Mouse (Mus musculus): ENCODE measurements around the gene Eif2a.
"Not testable (repeated sequence)": the region's sequence is repeated elsewhere in the genome, so short reads cannot be mapped to it uniquely, and the experiment has no call there.

Eif2a gene

DNA sequence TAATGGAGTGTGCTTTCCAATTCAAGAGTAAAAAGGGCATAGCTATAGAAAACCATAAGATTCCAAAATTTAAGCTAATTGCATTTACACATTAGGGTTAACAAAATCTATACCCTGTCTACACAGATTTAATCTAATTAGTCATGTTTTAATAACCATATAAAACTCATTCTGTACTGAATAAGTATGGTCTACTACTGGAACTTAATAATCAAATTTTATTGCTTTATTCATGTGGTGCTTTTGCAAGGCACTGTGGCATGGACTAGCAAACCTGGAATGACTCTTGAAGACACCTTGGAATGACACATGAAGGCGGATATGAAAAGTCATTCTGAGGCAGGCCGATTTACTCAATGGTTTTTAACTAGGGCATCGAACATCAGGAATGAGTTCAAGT is 2.2 kb upstream of the Eif2a start:
- DNase-seq: no peak

DNA sequence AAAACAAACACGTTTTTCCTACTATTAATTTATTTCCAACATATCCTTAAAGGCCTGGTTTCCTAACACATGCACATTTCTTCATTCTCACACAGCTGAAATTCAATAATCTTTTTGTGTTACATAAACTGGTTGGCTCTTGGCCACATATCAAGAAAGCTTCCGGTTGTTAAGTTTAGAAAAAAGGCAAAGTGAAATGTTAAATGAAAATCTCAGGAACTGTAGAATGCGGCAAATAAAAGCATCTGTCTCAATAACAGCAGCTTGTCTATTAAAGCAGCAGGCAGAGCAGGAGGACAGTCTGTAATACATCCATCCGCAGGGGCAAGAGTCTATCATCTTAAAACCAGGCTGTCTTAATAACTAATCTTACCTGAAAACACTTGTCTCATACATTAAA is 1.4 kb upstream of the Eif2a start:
- DNase-seq: no peak

DNA sequence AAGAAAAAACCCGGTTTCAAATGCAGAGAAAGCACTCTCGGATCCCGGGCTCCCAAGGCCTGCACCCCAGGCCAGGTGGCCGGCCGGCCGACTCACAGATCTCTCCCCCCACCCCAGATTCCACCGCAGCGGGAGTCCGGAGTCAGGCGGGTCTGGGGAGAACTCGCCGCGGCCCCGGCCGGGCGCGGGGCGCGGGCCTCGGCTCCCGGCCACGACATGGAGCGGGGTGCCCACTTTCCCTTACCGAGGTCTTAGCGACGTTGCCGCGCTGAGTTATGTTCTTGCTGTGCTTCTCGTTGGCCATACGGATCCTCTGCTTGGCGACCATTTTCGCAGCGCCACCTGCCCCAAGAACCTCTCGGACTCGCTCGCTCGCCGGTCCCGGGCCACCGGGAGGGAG is 455 bp upstream of the Eif2a start:
- no peak for DNase-seq

DNA sequence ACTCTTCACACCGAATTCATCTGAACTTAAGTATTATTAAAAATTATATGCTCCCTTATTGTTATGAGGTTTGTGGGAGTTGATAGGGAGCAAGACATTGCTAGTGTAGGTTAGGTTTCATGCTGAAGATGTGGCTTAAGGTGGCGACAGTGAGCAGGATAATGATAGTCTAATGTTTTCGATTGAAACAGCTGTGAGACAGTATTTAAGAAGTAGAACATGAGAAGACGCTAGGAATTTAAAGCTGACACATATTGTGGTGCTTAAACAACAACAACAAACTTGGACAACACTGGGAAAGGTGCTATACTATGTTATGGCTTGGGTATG is 752 bp downstream of the Eif2a start:
- no peak for DNase-seq

DNA sequence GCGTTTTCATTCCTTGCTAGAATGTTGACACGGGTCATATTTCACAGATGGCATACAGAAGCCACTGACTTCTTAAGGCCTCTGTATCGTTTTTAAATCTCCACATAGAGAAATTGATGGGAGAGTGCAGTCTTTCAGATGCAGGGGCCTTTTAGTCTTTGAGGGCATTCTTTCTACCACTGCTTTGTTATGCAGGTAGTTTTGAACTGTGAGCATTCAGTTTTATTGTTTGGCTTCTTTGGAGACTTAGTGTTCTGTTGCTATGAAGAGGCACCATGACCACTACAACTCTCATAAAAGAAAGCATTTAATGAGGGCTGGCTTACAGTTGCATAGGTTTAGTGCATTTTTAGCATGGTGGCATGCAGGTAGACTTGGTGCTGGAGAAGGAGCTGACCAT is 11.0 kb downstream of the Eif2a start:
- no peak for DNase-seq

DNA sequence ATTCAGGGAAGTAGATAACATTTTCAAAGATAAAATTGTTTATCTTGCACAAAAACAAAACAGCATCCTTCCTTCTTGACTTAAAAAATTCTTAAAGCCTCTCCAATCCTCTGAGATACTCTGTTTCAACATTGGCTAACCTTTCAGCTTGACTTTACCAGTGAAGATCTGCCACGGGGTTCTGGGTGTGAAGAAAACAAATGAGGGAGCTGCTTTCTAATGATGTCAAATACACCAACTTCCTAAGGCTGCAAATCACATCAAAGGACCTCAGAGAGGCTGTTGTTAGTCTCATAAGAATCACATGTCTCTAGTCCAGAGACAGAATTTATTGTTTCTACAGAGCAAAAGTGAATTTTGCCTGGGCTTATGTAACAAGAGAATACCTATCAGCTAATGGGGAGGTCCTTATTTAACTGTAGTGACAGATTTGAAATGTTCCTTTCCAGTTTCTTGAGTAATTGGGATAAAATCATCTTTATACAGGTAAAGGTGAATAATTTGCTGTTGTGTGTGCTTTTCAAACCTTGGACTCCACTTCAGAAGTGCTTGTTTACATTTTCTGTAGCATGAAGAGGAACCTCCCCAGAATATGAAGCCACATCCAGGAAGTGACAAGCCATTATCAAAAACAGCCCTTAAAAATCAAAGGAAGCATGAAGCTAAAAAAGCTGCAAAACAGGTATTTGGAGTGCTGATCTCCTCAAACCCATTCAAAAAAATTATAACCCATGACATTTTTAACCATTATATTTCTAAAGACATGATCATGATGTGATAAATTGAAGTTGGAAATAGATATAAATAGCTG is 26.6 kb downstream of the Eif2a start:
- no peak for DNase-seq

DNA sequence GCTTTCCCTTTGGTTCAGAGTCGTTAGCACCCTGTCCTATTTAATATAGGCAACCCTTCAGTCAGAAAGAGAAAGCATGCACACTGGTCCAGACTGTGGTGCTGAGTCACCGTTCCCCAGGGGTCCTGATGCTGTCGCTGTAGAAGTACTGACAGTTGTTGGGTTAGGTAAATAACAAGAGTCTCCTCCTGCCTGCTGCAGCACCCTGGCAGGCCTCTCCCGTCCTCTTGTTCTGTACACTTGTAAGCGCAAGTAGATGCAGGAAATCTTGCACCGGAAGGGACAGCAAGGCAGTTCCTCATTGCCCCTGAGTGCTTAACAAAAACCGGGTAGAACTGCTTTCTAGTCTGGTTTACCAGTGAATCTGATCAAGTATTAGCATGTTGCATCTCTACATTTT is 31.0 kb downstream of the Eif2a start:
- DNase-seq: no peak

DNA sequence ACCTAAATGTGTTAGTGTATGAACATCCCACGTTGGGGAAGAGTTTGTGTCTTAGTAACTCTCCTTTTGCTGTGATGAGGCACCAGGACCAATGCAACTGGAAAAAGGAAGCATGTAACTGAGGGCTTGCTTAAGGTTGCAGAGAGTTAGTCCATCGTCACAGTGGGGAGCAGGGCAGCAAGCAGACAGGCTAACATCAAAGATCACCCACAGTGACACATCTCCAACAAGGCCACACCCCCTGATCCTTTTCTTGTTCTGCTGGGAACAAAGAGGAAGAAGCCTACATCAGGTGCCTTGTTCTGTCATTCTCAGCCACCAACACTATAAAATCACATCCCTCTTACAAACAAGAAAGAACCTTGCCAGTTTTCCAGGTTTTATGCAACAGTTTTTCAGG is 34.3 kb downstream of the Eif2a start:
- no peak for DNase-seq

DNA sequence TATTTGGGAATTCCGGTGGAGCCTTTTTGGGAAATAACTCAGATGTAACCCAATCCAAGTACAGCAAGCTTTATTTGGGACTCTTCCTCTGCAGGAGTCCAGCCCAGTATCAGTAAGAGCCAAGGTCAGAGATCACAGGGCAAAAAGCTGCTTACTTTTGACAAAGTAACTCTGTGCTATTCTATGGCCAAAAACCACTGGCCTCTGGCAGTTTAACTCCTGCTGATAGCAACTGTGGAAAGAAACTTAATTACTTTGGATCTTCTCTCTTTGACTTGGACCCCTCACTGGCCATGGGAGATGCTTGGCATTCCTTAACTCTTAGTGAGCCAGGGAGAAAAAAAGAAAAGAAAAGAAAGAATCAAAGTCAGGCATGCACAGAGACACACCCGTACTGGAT is 35.8 kb downstream of the Eif2a start:
- no peak for DNase-seq

DNA sequence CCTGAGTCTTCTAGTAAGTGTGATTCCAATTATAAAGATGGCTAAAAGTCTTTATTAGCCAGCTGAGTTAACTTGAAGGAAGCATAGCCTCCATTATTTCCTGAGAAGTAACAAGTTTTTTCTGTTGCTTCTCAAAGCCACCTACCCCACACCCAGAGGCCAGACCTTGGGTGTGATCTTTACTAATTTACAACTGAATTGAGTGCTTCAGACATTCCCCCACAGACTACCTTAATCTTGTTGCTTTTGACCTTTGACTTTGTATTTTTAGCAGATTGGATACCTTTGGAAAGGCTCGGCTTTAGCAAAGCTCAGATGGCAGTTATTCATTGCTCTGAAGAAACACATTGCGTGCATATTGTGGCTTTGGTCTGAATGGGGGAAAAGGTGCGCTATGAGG is 45.2 kb downstream of the Eif2a start:
- no peak for DNase-seq

DNA sequence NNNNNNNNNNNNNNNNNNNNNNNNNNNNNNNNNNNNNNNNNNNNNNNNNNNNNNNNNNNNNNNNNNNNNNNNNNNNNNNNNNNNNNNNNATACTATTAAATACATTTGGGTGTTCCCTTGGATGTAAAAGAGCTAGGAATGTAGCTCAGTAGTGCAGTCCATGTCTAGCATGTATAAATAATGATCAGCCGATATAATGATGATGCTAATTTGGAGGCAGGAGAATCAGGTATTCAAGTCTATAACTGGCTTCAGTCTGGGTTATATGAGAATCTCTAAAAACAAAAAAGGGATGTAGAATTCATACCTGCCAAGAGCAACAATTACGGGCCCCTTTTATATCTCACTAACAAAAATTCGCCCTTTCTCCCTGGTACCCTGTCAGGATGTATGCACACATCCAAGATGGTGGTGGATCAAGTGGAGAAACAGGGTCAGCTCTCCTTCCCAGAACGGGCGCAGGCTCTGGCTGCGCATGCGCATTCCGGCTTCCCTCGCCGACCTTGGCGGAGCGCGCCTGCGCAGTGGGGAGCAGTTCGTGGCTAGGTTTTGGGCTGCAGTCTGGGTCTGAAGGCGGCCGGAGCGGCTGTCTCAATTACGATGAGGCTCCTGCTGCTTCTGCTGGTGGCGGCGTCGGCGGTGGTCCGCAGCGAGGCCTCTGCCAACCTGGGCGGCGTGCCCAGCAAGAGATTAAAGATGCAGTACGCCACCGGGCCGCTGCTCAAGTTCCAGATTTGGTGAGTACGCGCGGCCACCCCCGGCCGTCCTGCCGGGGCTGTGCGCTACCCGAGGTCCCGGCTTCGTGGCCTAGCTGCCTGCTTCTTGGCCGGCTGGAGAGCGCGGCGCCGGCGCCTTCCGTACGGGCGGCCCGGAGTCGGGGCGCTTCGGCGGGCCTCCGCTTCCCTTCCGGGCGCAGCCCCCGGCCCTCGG is 50.8 kb downstream of the Eif2a start, which contains the start of gene Selenot:
Selenot (plus strand) TSS at position 500 of the 930 bp plus-strand sequence.
- DNase-seq: peak; percentile 96

DNA sequence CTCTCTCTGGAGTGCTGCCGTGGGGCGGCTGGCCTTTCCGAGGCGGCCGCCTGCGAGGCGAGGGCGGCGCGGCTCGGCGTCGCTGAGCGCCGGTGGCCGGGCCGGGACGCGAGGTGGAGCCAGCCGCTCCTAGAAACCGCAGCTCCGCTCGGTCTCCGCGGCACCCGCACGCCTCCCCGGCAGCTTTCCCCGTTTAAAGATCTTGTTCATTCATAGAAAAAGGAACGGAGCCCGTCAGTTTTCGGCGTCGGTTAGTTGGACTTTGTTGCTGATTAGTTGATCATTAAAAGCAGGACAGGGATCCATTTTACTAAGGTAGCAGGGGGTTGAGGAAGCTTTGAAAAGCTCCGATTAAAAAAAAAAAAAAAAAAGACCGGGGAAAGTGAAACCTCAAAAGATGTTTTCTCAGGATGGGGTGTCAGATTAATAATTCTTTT is 51.5 kb downstream of the Eif2a start:
- peak; percentile 43 for DNase-seq

DNA sequence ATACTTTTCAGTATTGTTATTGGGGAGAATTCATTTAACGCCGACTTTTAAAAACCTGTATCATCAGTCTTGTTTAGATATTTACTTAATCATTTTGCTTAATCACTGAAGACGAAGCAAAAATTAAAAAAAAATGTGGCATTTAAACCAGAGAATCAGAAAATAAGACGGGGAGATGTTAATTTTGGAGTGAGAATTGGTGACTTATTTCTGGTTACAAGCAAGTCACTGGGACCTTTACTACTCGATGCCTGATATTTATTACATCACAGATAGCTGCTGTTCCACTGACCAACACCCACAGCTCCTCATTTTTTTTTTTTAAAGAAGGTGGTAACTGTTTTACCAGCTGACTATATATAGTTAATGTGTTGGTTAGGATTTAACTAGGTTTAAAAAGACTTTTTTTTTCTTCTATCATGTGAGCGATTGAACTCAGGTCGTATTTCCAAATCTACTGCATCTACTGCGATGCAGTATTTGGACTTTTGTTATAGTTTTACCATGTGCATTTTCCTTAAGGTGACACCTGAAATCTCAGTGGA is 52.0 kb downstream of the Eif2a start:
- DNase-seq: no peak

DNA sequence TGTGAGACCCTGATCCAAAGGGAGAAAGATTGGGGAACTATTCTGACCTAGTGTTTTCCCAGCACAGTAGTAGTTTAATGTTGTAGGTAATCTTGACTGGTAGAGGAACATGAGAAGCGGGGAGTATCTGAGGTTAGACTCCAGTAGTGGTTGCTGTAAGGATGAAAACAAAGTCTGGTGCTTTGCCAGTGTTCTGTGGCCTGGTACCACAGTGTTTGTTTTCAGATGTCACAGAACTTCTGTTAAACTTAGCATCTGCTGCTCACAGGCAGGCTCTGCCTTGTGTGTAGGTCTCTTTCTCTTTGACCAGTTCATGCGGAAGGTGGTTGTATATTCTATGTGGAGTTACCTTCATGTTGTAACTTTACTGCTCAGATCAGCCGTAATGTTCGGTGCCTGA is 55.9 kb downstream of the Eif2a start:
- DNase-seq: no peak

DNA sequence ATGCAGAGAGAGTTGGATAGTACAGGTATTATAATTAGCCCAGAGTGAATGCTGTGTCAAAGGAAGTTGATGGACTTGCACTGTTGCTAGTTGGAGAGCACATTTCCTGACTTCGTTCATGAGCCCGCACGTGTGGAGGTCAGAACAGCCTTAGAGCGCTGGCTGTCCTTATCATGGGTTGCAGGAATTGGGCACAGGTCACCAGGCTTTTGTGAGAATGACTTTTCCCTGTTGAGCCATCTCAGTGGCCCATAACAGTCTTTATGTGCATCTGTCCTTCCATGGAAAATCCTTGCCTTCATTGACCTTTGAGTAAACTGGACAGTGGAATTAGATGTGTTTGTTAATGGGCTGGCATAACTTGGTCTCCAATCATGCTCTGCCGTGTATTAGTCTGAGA is 56.7 kb downstream of the Eif2a start:
- DNase-seq: no peak

DNA sequence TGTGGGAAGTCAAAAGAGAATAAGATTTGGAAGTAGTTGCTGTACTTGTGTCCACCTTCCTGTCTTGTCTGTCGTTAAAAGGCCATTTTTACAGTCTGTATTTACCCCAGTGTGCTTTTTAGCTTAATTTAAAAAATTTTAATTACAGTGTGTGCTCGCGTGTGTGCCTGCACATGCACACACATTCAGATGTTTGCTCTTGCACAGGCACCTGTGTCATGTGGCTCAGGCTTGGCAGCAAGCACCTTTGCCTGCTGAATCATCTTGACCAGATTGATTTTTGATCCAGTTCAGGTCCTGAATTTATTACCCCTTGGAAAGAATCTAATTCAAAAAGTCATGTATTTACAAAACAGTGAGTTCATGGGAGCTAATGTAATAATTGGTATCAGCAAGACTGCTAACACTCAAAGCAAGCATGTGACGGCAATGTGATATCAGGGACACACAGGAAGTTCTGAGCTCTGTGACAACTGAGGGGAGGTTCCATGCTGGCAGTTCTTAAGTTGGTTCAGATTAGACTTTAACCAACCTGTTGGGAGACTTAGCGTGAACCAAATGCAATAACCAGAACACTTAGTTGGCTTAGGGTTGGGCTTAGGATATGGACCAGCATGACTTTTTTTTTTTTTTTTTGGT is 57.3 kb downstream of the Eif2a start:
- DNase-seq: no peak

DNA sequence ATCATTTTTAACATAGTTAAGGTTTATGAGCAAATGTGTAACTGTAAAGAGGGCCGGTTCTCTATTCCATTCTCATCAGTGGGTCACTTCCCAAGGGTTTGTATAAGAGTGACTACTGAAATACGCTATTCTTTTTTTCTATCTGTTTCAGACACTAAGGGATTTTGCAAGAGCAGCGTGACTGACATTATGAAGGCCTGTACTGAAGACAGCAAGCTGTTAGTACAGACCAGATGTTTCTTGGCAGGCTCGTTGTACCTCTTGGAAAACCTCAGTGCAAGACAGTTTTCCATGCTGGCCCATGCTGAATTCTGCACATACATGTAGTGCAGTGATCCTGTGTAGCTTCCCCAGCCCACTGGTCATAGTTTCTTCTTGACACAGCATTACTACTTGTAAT is 64.9 kb downstream of the Eif2a start:
- DNase-seq: peak; percentile 3

DNA sequence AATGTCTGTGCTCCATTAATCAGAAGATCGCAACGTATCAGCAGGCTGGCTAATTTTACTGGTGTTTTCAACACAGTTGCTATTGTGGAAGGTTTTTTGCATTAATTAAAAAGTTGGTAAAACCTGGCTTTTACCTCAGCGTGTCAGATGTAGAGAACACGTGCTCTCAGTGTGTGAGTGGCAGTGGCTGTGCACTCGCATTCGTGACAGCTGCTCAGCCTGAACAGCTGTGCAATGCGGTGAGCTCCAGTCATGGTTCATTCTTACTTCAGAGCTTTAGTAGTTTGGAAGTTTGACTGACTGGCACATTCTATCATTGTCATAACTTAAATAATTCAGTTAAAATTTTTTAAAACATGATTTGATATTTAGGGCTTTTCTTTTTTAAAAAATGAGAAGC is 67.0 kb downstream of the Eif2a start:
- DNase-seq: not testable (repeated sequence)

DNA sequence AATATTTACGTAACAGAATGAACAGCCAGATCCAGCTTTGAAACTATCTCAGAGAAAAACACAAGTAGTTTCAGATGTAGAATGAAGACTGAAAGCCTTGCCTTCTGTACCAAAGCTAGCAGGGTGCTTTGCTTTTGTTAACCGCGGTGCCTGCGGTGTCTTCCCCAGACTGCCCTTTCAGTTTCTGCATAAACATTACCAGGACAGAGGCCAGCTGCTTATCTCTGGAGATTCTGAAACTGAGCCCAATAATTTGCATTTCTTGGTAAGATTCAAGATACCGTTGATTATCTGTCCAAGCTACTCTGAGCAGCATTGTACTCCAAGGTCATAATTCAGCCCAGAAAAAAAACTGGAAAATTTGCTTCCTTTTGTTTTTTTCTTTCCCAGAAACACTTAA is 68.0 kb downstream of the Eif2a start:
- DNase-seq: no peak

All from lung, postnatal 10 days (tissue).